Mouse (Mus musculus) ovary, postnatal 14 days (tissue): Measurements from ENCODE around the gene Bzw2.

Experiments used
- DNase-seq: peaks from one replicate; pipeline ENCODE4 v3.0.0; 2022; ENCODE audit warnings: low spot score

Bzw2 gene

GRCm38 (mm10) chr12:36070231-36070630 lies 87.6 kb downstream of the Bzw2 start:
- no peak for DNase-seq

GRCm38 (mm10) chr12:36067538-36067937 lies 90.3 kb downstream of the Bzw2 start:
- DNase-seq = no peak

GRCm38 (mm10) chr12:36065911-36066310 lies 92.0 kb downstream of the Bzw2 start:
- DNase-seq = no peak

GRCm38 (mm10) chr12:36057699-36058098 lies 100.2 kb downstream of the Bzw2 start:
- DNase-seq = no peak

- DNase-seq = no peak
These were observed 107.6 kb downstream of the Bzw2 start for GRCm38 (mm10) chr12:36050276-36050675.

- DNase-seq = no peak
These were observed 110.3 kb downstream of the Bzw2 start for GRCm38 (mm10) chr12:36047593-36047992.

GRCm38 (mm10) chr12:36046196-36046595 lies 111.7 kb downstream of the Bzw2 start:
- no peak for DNase-seq

GRCm38 (mm10) chr12:36044691-36045090 lies 113.2 kb downstream of the Bzw2 start:
- DNase-seq = no peak

GRCm38 (mm10) chr12:36042348-36042778 lies 115.5 kb downstream of the Bzw2 start, which contains the start of gene Tspan13:
Gene Tspan13 (minus strand): TSS chr12:36042500.
- peak; percentile 65 for DNase-seq
